Mouse (Mus musculus) forebrain, embryonic 10.5 days (tissue): ENCODE measurements around the gene Olfr996. TPM values are rescaled to one million over a fixed set of nuclear protein-coding genes. Genes with fewer than 3 reads are reported as not detected.
A peak's percentile ranks its signal among the peaks of the same experiment; 100 is the strongest.
"Not testable (repeated sequence)": the region's sequence is repeated elsewhere in the genome, so short reads cannot be mapped to it uniquely, and the experiment has no call there.

Experiments
- DNase-seq: peaks from one replicate; pipeline ENCODE4 v3.0.0-alpha.2; 2017; ENCODE audit warnings: low spot score; ENCODE audit errors: extremely low spot score
- H3K27ac ChIP-seq: fragments of 300-500 bp; sonication (generic); 2 replicates; pipeline ENCODE4 v1.5.1; 2016; ENCODE audit warnings: mild to moderate bottlenecking
- H3K27me3 ChIP-seq: fragments of 300-500 bp; sonication (generic); 2 replicates; pipeline ENCODE4 v1.6.1; 2016; ENCODE audit warnings: mild to moderate bottlenecking; ENCODE audit not compliant: poor library complexity, severe bottlenecking
- H3K36me3 ChIP-seq: fragments of 300-500 bp; sonication (generic); replicated peaks from 2 replicates; pipeline ENCODE4 v1.6.1; 2016; ENCODE audit warnings: mild to moderate bottlenecking, moderate library complexity
- H3K4me1 ChIP-seq: fragments of 300-500 bp; sonication (generic); 2 replicates; pipeline ENCODE4 v1.6.1; 2016
- H3K4me3 ChIP-seq: fragments of 300-500 bp; sonication (generic); 2 replicates; pipeline ENCODE4 v1.5.1; 2016; ENCODE audit warnings: mild to moderate bottlenecking, moderate library complexity
- H3K9me3 ChIP-seq: fragments of 300-500 bp; sonication (generic); 2 replicates; pipeline ENCODE4 v1.6.1; 2016; ENCODE audit warnings: mild to moderate bottlenecking, moderate library complexity
- WGBS: fragments of 180-500 bp; shearing (Covaris S2); methylation state at CpG from one replicate; pipeline ENCODE4 v1.1.7; 2016; 5-methylcytosine and 5-hydroxymethylcytosine counted together
- polyA plus RNA-seq: library from polyadenylated mRNA; unstranded; fragments of >200 nt; fragmentation: Nextera tagmentation; extraction: Ambion mirVana; gene quantifications from 2 replicates; pipeline ENCODE4 v1.2.1, GENCODE M21; 2016

Olfr996 gene
- polyA plus RNA-seq, result not detected in 2 replicates

GRCm38 (mm10) chr2:85578915-85579314 lies at the start of gene Olfr996:
TSS of gene Olfr996 (plus strand) at chr2:85579215.
- Histone ChIP-seq H3K27me3 (no peaks in the 10 kb centered on the region), H3K36me3 (no peaks in the 10 kb centered on the region), H3K9me3 (no peaks in the 10 kb centered on the region), H3K4me1 (no peaks in the 10 kb centered on the region), H3K4me3 (no peak within 1 kb of the TSS), H3K27ac (no peak within 1 kb of the TSS)
- DNase-seq, result no peak

- DNase-seq, result no peak
- H3K9me3 ChIP-seq, result no peaks in the 10 kb centered on the region
- no peak overlapping the region for H3K27ac ChIP-seq
- H3K4me3 ChIP-seq, result no peak overlapping the region
- 87% methylated on average over 2 of the region's 2 CpGs for WGBS
- no peaks in the 10 kb centered on the region for H3K36me3 ChIP-seq
- no peaks in the 10 kb centered on the region for H3K4me1 ChIP-seq
- H3K27me3 ChIP-seq, result no peaks in the 10 kb centered on the region
Measured at GRCm38 (mm10) chr2:85532082-85532778, 46.8 kb upstream of the Olfr996 start.

GRCm38 (mm10) chr2:85533934-85534333 lies 45.1 kb upstream of the Olfr996 start:
- Histone ChIP-seq H3K27me3 (no peaks in the 10 kb centered on the region), H3K9me3 (no peaks in the 10 kb centered on the region), H3K27ac (no peak overlapping the region), H3K36me3 (no peaks in the 10 kb centered on the region), H3K4me1 (no peaks in the 10 kb centered on the region), H3K4me3 (no peak overlapping the region)
- no peak for DNase-seq
- 92% methylated on average over 1 of the region's 1 CpGs for WGBS

GRCm38 (mm10) chr2:85554806-85555205 lies 24.2 kb upstream of the Olfr996 start:
- Histone ChIP-seq H3K27me3 (no peaks in the 10 kb centered on the region), H3K4me1 (no peaks in the 10 kb centered on the region), H3K4me3 (no peak overlapping the region), H3K27ac (no peak overlapping the region), H3K9me3 (no peaks in the 10 kb centered on the region), H3K36me3 (no peaks in the 10 kb centered on the region)
- 69% methylated on average over 1 of the region's 1 CpGs for WGBS
- no peak for DNase-seq

GRCm38 (mm10) chr2:85560226-85560625 lies 18.8 kb upstream of the Olfr996 start:
- no peaks in the 10 kb centered on the region for H3K9me3 ChIP-seq
- DNase-seq, result no peak
- H3K4me3 ChIP-seq, result no peak overlapping the region
- H3K4me1 ChIP-seq, result no peaks in the 10 kb centered on the region
- H3K27ac ChIP-seq, result no peak overlapping the region
- 84% methylated on average over 4 of the region's 4 CpGs for WGBS
- H3K27me3 ChIP-seq, result no peaks in the 10 kb centered on the region
- H3K36me3 ChIP-seq, result no peaks in the 10 kb centered on the region

- H3K36me3 ChIP-seq, result no peaks in the 10 kb centered on the region
- no peaks in the 10 kb centered on the region for H3K4me1 ChIP-seq
- WGBS, result 23% methylated on average over 4 of the region's 4 CpGs
- no peaks in the 10 kb centered on the region for H3K27me3 ChIP-seq
- no peak overlapping the region for H3K27ac ChIP-seq
- DNase-seq, result peak; percentile 17
- H3K9me3 ChIP-seq, result no peaks in the 10 kb centered on the region
- H3K4me3 ChIP-seq, result no peak overlapping the region
Measured at GRCm38 (mm10) chr2:85561187-85561586, 17.8 kb upstream of the Olfr996 start.

- 88% methylated on average over 2 of the region's 2 CpGs for WGBS
- not testable (repeated sequence) for DNase-seq, H3K27me3 ChIP-seq, H3K4me1 ChIP-seq, H3K4me3 ChIP-seq, H3K9me3 ChIP-seq, H3K36me3 ChIP-seq, H3K27ac ChIP-seq
Measured at GRCm38 (mm10) chr2:85588648-85589047, 9.6 kb downstream of the Olfr996 start, which contains the start of gene Olfr998. TSS of gene Olfr998 (plus strand) at chr2:85588948.

GRCm38 (mm10) chr2:85611803-85612202 lies 32.8 kb downstream of the Olfr996 start, which contains the start of gene Olfr1000:
TSS of gene Olfr1000 (minus strand) at chr2:85611903.
- no peaks in the 10 kb centered on the region for H3K27me3 ChIP-seq
- no peak within 1 kb of the TSS for H3K27ac ChIP-seq
- WGBS, result 80% methylated on average over 1 of the region's 1 CpGs
- H3K36me3 ChIP-seq, result no peaks in the 10 kb centered on the region
- DNase-seq, result no peak
- H3K4me1 ChIP-seq, result no peaks in the 10 kb centered on the region
- H3K9me3 ChIP-seq, result no peaks in the 10 kb centered on the region
- no peak within 1 kb of the TSS for H3K4me3 ChIP-seq

Other genes with a start within 250 kb of the Olfr996 start
- not detected in 2 replicates for gene Olfr987, start 239.9 kb upstream of the Olfr996 start, polyA plus RNA-seq
- gene Olfr988, start 216.0 kb upstream of the Olfr996 start, polyA plus RNA-seq, result not detected in 2 replicates
- gene Olfr992, start 169.7 kb upstream of the Olfr996 start, polyA plus RNA-seq, result not detected in 2 replicates
- gene Olfr993, start 164.3 kb upstream of the Olfr996 start, polyA plus RNA-seq, result not detected in 2 replicates
- not detected in 2 replicates for gene Olfr994, start 142.8 kb upstream of the Olfr996 start, polyA plus RNA-seq
- not detected in 2 replicates for gene Olfr995, start 135.6 kb upstream of the Olfr996 start, polyA plus RNA-seq
- gene 4833423E24Rik, start 60.2 kb upstream of the Olfr996 start, polyA plus RNA-seq, result not detected in 2 replicates
- gene Olfr998, start 9.7 kb downstream of the Olfr996 start, polyA plus RNA-seq, result not detected in 2 replicates
- not detected in 2 replicates for gene Olfr1000, start 32.7 kb downstream of the Olfr996 start, polyA plus RNA-seq
- gene Olfr1002, start 71.5 kb downstream of the Olfr996 start, polyA plus RNA-seq, result not detected in 2 replicates
- gene Olfr154, start 85.2 kb downstream of the Olfr996 start, polyA plus RNA-seq, result not detected in 2 replicates
- gene Olfr1006, start 99.6 kb downstream of the Olfr996 start, polyA plus RNA-seq, result not detected in 2 replicates
- not detected in 2 replicates for gene Olfr1008, start 110.2 kb downstream of the Olfr996 start, polyA plus RNA-seq
- gene Olfr1009, start 136.2 kb downstream of the Olfr996 start, polyA plus RNA-seq, result not detected in 2 replicates
- not detected in 2 replicates for gene Olfr1012, start 183.6 kb downstream of the Olfr996 start, polyA plus RNA-seq
- not detected in 2 replicates for gene Olfr1013, start 187.9 kb downstream of the Olfr996 start, polyA plus RNA-seq
- not detected in 2 replicates for gene Olfr1014, start 193.5 kb downstream of the Olfr996 start, polyA plus RNA-seq
- not detected in 2 replicates for gene Olfr1015, start 202.8 kb downstream of the Olfr996 start, polyA plus RNA-seq
- not detected in 2 replicates for gene Olfr1016, start 223.3 kb downstream of the Olfr996 start, polyA plus RNA-seq
- not detected in 2 replicates for gene Olfr1018, start 239.3 kb downstream of the Olfr996 start, polyA plus RNA-seq